Mouse (Mus musculus): ENCODE results near the gene Fars2. TPM values are rescaled to one million over a fixed set of nuclear protein-coding genes. Genes with fewer than 3 reads are reported as not detected.

The Fars2 gene
- polyA plus RNA-seq, 1 experiment from 2014 or later: 33.4 TPM

DNA sequence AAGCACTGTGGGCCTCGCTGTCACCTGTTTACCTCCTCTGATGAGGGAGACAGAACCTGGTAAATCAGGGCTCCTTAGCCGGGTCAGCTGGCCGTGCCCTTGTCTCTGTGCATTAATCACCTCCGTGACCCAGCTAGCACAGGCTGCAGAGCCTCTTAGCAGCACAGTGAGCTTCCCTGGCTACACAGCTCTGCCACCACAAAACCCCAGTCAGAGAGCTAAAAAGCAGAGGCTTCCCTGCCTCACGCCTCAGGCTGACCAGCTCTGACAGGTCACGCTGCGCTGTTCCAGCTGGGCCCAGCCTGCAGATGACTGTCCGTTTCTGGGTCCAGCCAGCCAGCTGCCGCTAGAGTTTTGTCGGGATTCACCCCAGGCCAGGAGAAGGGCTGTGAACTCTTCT, 423.0 kb downstream of the Fars2 start:
- H3K9ac ChIP-seq: no peak overlapping the region
- H3K27ac ChIP-seq: no peak overlapping the region
- peaks cover 10% of the 10 kb centered on the region; the same call in 1 of the 2 replicates for H3K4me1 ChIP-seq
- no peaks in the 10 kb centered on the region for H3K27me3 ChIP-seq
- ATAC-seq (ENCODE audit: insufficient number of reproducible peaks, low FRiP score, low TSS enrichment, low read depth): no peak
- no peak overlapping the region for H3K4me3 ChIP-seq
- no peaks in the 10 kb centered on the region for H3K36me3 ChIP-seq
- WGBS: 51% methylated on average over 10 of the region's 10 CpGs
- H3K9me3 ChIP-seq: no peaks in the 10 kb centered on the region
- H3K4me2 ChIP-seq: no peak overlapping the region

GRCm38 (mm10) chr13:36541287-36541780, 424.1 kb downstream of the Fars2 start:
- Histone ChIP-seq H3K36me3 (no peaks in the 10 kb centered on the region), H3K27me3 (no peaks in the 10 kb centered on the region), H3K27ac (no peak overlapping the region), H3K4me1 (0 out of 2 replicates have a peak, but pooled peaks cover 5% of the 10 kb centered on the region), H3K4me2 (no peak overlapping the region), H3K4me3 (no peak overlapping the region), H3K9me3 (no peaks in the 10 kb centered on the region), H3K9ac (no peak overlapping the region)
- WGBS: 78% methylated on average over 2 of the region's 2 CpGs
- ATAC-seq (ENCODE audit: insufficient number of reproducible peaks, low FRiP score, low TSS enrichment, low read depth): no peak

- no peak overlapping the region for H3K4me3 ChIP-seq
- no peak overlapping the region for H3K4me2 ChIP-seq
- no peaks in the 10 kb centered on the region for H3K4me1 ChIP-seq
- 28% methylated on average over 6 of the region's 6 CpGs for WGBS
- H3K9ac ChIP-seq: no peak overlapping the region
- no peaks in the 10 kb centered on the region for H3K27me3 ChIP-seq
- no peaks in the 10 kb centered on the region for H3K36me3 ChIP-seq
- ATAC-seq (ENCODE audit: insufficient number of reproducible peaks, low FRiP score, low TSS enrichment, low read depth): no peak
- H3K9me3 ChIP-seq: no peaks in the 10 kb centered on the region
- H3K27ac ChIP-seq: no peak overlapping the region
These were observed 433.5 kb downstream of the Fars2 start for GRCm38 (mm10) chr13:36550694-36551093.

DNA sequence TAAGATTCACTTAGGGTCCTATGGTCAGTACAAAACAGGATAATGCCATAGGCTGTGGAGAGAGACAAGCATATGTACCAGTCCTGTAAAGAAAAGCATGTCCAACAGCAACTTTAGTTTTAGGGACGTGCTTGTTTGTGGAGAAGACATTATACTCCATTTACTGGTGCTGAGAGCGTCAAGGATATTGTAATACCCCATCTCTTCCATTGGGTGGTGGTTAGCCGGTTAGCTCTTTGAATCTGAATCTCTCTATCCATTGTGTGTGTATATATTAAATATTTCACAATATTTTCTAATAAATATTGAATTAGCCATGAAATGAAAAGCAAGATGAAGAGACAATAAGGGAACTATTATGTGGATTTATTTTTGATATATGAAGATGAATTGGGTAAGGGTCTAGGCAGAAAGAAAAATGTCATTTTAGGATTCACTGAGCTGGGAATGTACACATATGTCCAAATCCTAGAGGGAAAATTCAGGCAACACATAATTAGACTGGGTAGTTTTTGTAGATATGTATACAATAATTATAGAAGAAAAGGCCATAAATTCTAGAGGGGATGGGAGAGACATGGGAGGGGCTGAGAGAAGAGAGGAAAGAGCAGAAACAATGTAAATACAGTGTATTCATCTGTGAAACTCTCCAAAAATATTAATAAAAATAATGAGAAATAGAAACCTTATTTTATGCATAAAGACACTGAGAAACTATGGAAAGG, 435.5 kb downstream of the Fars2 start:
- Histone ChIP-seq H3K36me3 (no peaks in the 10 kb centered on the region), H3K4me1 (no peaks in the 10 kb centered on the region), H3K9me3 (no peaks in the 10 kb centered on the region), H3K4me3 (no peak overlapping the region), H3K27ac (no peak overlapping the region), H3K4me2 (no peak overlapping the region), H3K27me3 (no peaks in the 10 kb centered on the region), H3K9ac (no peak overlapping the region)
- WGBS: 84% methylated on average over 3 of the region's 3 CpGs
- ATAC-seq (ENCODE audit: insufficient number of reproducible peaks, low FRiP score, low TSS enrichment, low read depth): no peak

DNA sequence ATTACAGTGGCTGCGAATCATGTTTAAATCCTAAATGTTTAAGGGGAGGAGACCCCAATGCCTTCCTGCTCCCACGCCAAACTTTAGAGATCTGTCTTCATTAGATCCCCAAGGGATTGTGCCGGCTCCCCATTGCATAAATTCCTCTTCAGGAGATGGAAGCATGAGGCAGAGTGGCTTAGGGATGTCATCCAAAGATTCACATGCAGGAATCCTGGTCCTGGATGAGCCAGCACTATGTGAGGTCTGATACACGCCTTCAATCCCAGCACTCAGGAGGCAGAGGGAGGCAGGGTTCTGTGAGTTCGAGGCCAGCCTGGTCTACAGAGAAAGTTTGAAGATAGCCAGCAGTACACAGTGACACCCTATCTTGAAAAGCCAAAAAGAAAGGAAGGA, 436.0 kb downstream of the Fars2 start:
- Histone ChIP-seq H3K4me1 (no peaks in the 10 kb centered on the region), H3K9me3 (no peaks in the 10 kb centered on the region), H3K9ac (no peak overlapping the region), H3K27ac (no peak overlapping the region), H3K36me3 (no peaks in the 10 kb centered on the region), H3K4me3 (no peak overlapping the region), H3K4me2 (no peak overlapping the region), H3K27me3 (no peaks in the 10 kb centered on the region)
- WGBS: 70% methylated on average over 5 of the region's 5 CpGs
- ATAC-seq (ENCODE audit: insufficient number of reproducible peaks, low FRiP score, low TSS enrichment, low read depth): no peak

GRCm38 (mm10) chr13:36554743-36555142, 437.5 kb downstream of the Fars2 start:
- 66% methylated on average over 1 of the region's 1 CpGs for WGBS
- no peaks in the 10 kb centered on the region for H3K4me1 ChIP-seq
- no peak for ATAC-seq (ENCODE audit: insufficient number of reproducible peaks, low FRiP score, low TSS enrichment, low read depth)

GRCm38 (mm10) chr13:36562447-36563441, 445.5 kb downstream of the Fars2 start:
- WGBS: 71% methylated on average over 16 of the region's 16 CpGs
- no peak overlapping the region for H3K4me3 ChIP-seq
- no peak for ATAC-seq (ENCODE audit: insufficient number of reproducible peaks, low FRiP score, low TSS enrichment, low read depth)

More at GRCm38 (mm10) chr13:36554743-36555142, 437.5 kb downstream of the Fars2 start:
- H3K4me2 ChIP-seq: no peak overlapping the region
- no peaks in the 10 kb centered on the region for H3K9me3 ChIP-seq
- H3K36me3 ChIP-seq: no peaks in the 10 kb centered on the region
- no peak overlapping the region for H3K9ac ChIP-seq
- no peaks in the 10 kb centered on the region for H3K27me3 ChIP-seq
- no peak overlapping the region for H3K27ac ChIP-seq
- no peak overlapping the region for H3K4me3 ChIP-seq

GRCm38 (mm10) chr13:36564764-36565315, 447.6 kb downstream of the Fars2 start:
- Histone ChIP-seq H3K27ac (no peak overlapping the region), H3K4me2 (no peak overlapping the region), H3K4me3 (no peak overlapping the region), H3K4me1 (no peaks in the 10 kb centered on the region), H3K27me3 (no peaks in the 10 kb centered on the region), H3K9me3 (no peaks in the 10 kb centered on the region), H3K9ac (no peak overlapping the region), H3K36me3 (no peaks in the 10 kb centered on the region)
- WGBS: 39% methylated on average over 5 of the region's 6 CpGs
- no peak for ATAC-seq (ENCODE audit: insufficient number of reproducible peaks, low FRiP score, low TSS enrichment, low read depth)

More at GRCm38 (mm10) chr13:36562447-36563441, 445.5 kb downstream of the Fars2 start:
- no peaks in the 10 kb centered on the region for H3K9me3 ChIP-seq
- H3K4me1 ChIP-seq: no peaks in the 10 kb centered on the region
- H3K27me3 ChIP-seq: no peaks in the 10 kb centered on the region
- no peaks in the 10 kb centered on the region for H3K36me3 ChIP-seq
- no peak overlapping the region for H3K9ac ChIP-seq
- no peak overlapping the region for H3K4me2 ChIP-seq
- no peak overlapping the region for H3K27ac ChIP-seq

DNA sequence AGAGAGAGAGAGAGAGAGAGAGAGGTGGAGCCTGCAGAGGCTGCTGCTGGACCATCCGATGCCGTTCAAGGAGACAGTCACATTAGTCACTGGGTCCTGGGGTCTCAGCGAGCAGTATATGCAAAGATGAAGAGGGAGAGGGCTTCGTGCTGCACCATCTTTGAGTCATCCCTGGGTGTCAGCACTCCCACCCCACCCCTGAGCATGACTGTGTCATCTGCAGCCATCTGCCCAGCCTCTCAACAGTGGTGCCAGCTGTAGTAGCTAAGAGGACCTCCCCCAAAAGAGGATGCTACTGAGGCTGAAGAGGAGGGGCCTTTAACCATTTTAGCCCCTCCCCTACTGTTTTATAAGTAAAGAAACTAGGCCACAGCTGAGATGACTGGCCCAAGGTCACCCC, 459.6 kb downstream of the Fars2 start:
- Histone ChIP-seq H3K4me1 (peaks cover 16% of the 10 kb centered on the region; the same call in 1 of the 2 replicates), H3K9ac (no peak overlapping the region), H3K9me3 (no peaks in the 10 kb centered on the region), H3K4me2 (no peak overlapping the region), H3K4me3 (no peak overlapping the region), H3K27me3 (no peaks in the 10 kb centered on the region), H3K36me3 (no peaks in the 10 kb centered on the region), H3K27ac (no peak overlapping the region)
- no peak for ATAC-seq (ENCODE audit: insufficient number of reproducible peaks, low FRiP score, low TSS enrichment, low read depth)
- WGBS: 59% methylated on average over 4 of the region's 4 CpGs

GRCm38 (mm10) chr13:36577916-36578568, 460.8 kb downstream of the Fars2 start:
- no peaks in the 10 kb centered on the region for H3K36me3 ChIP-seq
- H3K9ac ChIP-seq: no peak overlapping the region
- H3K4me3 ChIP-seq: peak overlapping the region; percentile 51; the same call in 1 of the 2 replicates
- peaks cover 26% of the 10 kb centered on the region for H3K4me1 ChIP-seq
- no peaks in the 10 kb centered on the region for H3K9me3 ChIP-seq
- ATAC-seq (ENCODE audit: insufficient number of reproducible peaks, low FRiP score, low TSS enrichment, low read depth): no peak
- H3K27ac ChIP-seq: 0 out of 2 replicates have a peak overlapping the region, but pooled peaks have one; percentile 39
- H3K4me2 ChIP-seq: peak overlapping the region; percentile 81
- 35% methylated on average over 7 of the region's 7 CpGs for WGBS
- H3K27me3 ChIP-seq: peaks cover 4% of the 10 kb centered on the region; the same call in 1 of the 2 replicates
